Mouse (Mus musculus): Measurements from ENCODE around the gene Rhox9.
"Not testable (repeated sequence)": the region's sequence is repeated elsewhere in the genome, so short reads cannot be mapped to it uniquely, and the experiment has no call there.

Rhox9 gene

GRCm38 (mm10) chrX:37901670-37902069 is at the start of gene Rhox9:
TSS of gene Rhox9 (minus strand) at chrX:37901770.
- DNase-seq (ENCODE audit: low read depth, low spot score), result not testable (repeated sequence)

- DNase-seq (ENCODE audit: low read depth, low spot score), result no peak
These were observed 14.7 kb upstream of the Rhox9 start for GRCm38 (mm10) chrX:37916311-37916710.

GRCm38 (mm10) chrX:37908581-37908980 is 7.0 kb upstream of the Rhox9 start:
- no peak for DNase-seq (ENCODE audit: low read depth, low spot score)

DNA sequence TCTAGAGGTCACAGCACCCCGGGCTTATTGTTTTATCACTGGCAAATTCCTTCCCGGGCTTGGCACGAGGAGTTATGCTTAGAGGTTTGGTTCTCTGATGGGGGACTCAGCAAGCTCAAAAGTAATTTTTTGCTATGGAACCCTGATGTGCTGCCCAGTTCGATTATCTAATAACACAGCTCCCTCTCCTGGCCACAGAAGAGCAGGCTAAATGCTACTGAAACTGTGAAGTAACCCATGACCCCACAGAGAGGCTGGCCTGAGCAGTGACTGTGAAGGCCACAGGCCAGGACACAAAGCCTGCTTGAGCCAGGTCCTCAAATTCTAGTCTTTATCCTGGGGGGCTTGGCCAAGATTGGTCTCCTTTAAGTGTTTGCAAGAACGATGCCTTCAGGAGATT is 2.2 kb upstream of the Rhox9 start:
- DNase-seq (ENCODE audit: low read depth, low spot score), result peak; percentile 0

- not testable (repeated sequence) for DNase-seq (ENCODE audit: low read depth, low spot score)
These were observed 4.4 kb downstream of the Rhox9 start, which contains the start of gene Rhox7b for GRCm38 (mm10) chrX:37897132-37897531. TSS of gene Rhox7b (minus strand) at chrX:37897232.

- DNase-seq (ENCODE audit: low read depth, low spot score), result no peak
These were observed 22.7 kb downstream of the Rhox9 start, which contains the start of gene Rhox8 for GRCm38 (mm10) chrX:37878844-37879243. TSS of gene Rhox8 (minus strand) at chrX:37878944.

- no peak for DNase-seq (ENCODE audit: low read depth, low spot score)
These were observed 29.9 kb downstream of the Rhox9 start for GRCm38 (mm10) chrX:37871641-37872040.

Measured in brain, adult 2 months (tissue).